Mouse (Mus musculus): ENCODE data around the gene Gatb.

DNA sequence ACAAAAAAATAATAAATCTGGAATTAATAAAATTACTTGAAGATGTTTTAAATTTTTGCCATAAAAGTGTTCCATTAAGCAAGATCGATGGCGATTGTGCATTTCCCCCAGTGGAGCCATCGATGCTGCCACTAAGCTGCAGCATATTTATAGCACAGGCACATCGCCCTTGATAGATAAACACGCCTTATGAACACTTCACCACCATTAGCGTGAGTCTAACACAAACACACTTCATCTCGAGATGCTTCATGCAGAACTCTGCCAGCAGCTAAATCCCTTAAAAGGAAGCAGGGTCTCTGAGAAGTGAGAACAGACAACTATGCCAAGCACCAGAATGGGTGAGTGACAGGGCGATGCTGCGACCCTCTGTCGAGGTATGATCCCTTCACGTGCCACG, 92.8 kb downstream of the Gatb start:
- TF ChIP-seq CTCF (IDR thresholded peaks at IDR 0.05; ENCODE audit: insufficient read depth, low read length), result no peak
- no peak for TF ChIP-seq POLR2A (IDR thresholded peaks at IDR 0.05; ENCODE audit: borderline replicate concordance, extremely low read depth, low read depth, low read length)
